ENCODE assay signal across 16 mouse cellular contexts in genomic region chr1:87881726-87882125, GRCm38 (mm10). TPM values are rescaled to one million over a fixed set of nuclear protein-coding genes. Genes with fewer than 3 reads are reported as not detected.
A peak's percentile ranks its signal among the peaks of the same experiment; 100 is the strongest.
DNase-seq lines count a peak whose midpoint lies in the region; TF ChIP-seq lines count a peak whose summit lies in the region.
"Had no signal": no experiment of that assay in that cellular context is flagged by ENCODE, and none has a peak within 500 bp of the region (broad histone marks: within the 10 kb centered on the region; RNA-seq: fewer than 3 reads in every experiment).

No protein-coding gene starts in this region.

- no peak for DNase-seq in heart, adult 2 months
- DNase-seq in heart, adult 9 months (ENCODE audit: low spot score in 2 of 2) = no peak
- DNase-seq in kidney, adult 2 months = no peak
- no peak for DNase-seq in kidney, adult 18-20 months
- peak; percentile 37 for DNase-seq in lung, postnatal 36 days
- no peak for DNase-seq in lung, postnatal 4 days
- no peak for DNase-seq in layer of hippocampus, postnatal 36 days
- DNase-seq: adrenal gland, adult 2 months; cerebellum, adult 18-20 months; left cerebral cortex, postnatal 4 days; liver, embryonic 13.5 days; thymus, adult 2 months had no signal

- 64% methylated on average over 4 of the region's 4 CpGs for WGBS in heart, adult 2 months
- WGBS in kidney, adult 2 months = 69% methylated on average over 4 of the region's 4 CpGs

- peaks cover 5% of the 10 kb centered on the region for H3K79me2 ChIP-seq in heart, adult 2 months (replicated peaks; ENCODE audit: control insufficient read depth, insufficient read depth, low read length)
- peaks cover 36% of the 10 kb centered on the region for H3K79me2 ChIP-seq in myocyte (ENCODE audit: control insufficient read depth, insufficient read depth)

- intact Hi-C loops in heart, adult 2 months (cut with DNase I) = loop anchor here (2.0 kb wide), 1 partner anchor 23 kb away; no protein-coding TSS in a partner anchor

- H3K27me3 ChIP-seq in heart, adult 2 months (ENCODE audit: control insufficient read depth, insufficient read depth, low read length) = no peaks in the 10 kb centered on the region
- no peaks in the 10 kb centered on the region for H3K27me3 ChIP-seq in kidney, adult 2 months (replicated peaks; ENCODE audit: control insufficient read depth, insufficient read depth, low read length)
- H3K27me3 ChIP-seq in myocyte (ENCODE audit: control insufficient read depth, insufficient read depth, insufficient read length) = no peaks in the 10 kb centered on the region
- H3K27me3 ChIP-seq: embryonic facial prominence, embryonic 12.5 days; liver, embryonic 13.5 days; neural tube, embryonic 13.5 days had no signal

- H3K27ac ChIP-seq in heart, adult 2 months = peak overlapping the region; percentile 81; the same call in 1 of the 2 replicates
- H3K27ac ChIP-seq in kidney, adult 2 months (ENCODE audit: insufficient read depth, low read depth, low read length) = peak overlapping the region; percentile 26; the same call in 1 of the 2 replicates
- H3K27ac ChIP-seq: embryonic facial prominence, embryonic 12.5 days; hindbrain, embryonic 10.5 days; liver, embryonic 13.5 days; neural tube, embryonic 13.5 days had no signal

- no peak for TF ChIP-seq POLR2A in heart, adult 2 months (IDR thresholded peaks at IDR 0.05; ENCODE audit: insufficient read depth, low read depth, low read length)
- TF ChIP-seq POLR2A in kidney, adult 2 months (IDR thresholded peaks at IDR 0.05; ENCODE audit: low read depth, low read length) = no peak
- no peak for TF ChIP-seq POLR2A in myocyte (IDR thresholded peaks at IDR 0.05; ENCODE audit: insufficient read length, low read depth)

- peaks cover 43% of the 10 kb centered on the region for H3K36me3 ChIP-seq in heart, adult 2 months (ENCODE audit: control insufficient read depth, insufficient read depth, low read length)
- H3K36me3 ChIP-seq in kidney, adult 2 months (ENCODE audit: control insufficient read depth, insufficient read depth, low read length) = no peaks in the 10 kb centered on the region
- H3K36me3 ChIP-seq in myocyte (ENCODE audit: control insufficient read depth, insufficient read depth) = peaks cover 28% of the 10 kb centered on the region

- no peak for TF ChIP-seq CTCF in heart, adult 2 months (IDR thresholded peaks at IDR 0.05)
- no peak for TF ChIP-seq CTCF in kidney, adult 2 months (conservative IDR thresholded peaks at IDR 0.05; ENCODE audit: insufficient read depth, insufficient read length, low read depth, low read length)

- H3ac ChIP-seq in myocyte (ENCODE audit: control insufficient read depth, insufficient read length) = no peak overlapping the region

- H3K4me2 ChIP-seq in myocyte (ENCODE audit: low read depth) = peak overlapping the region; percentile 41
- H3K4me2 ChIP-seq: embryonic facial prominence, embryonic 12.5 days; liver, embryonic 13.5 days; neural tube, embryonic 13.5 days had no signal

- H3K4me1 ChIP-seq in heart, adult 2 months (ENCODE audit: control insufficient read depth, insufficient read depth, low read length) = peaks cover 30% of the 10 kb centered on the region
- peaks cover 30% of the 10 kb centered on the region for H3K4me1 ChIP-seq in kidney, adult 2 months (ENCODE audit: control insufficient read depth, insufficient read depth, low read length)

- no peak for TF ChIP-seq EP300 in heart, adult 2 months (IDR thresholded peaks at IDR 0.05; ENCODE audit: insufficient read depth, low read depth, low read length)

- no peak overlapping the region for H3K4me3 ChIP-seq in heart, adult 2 months
- H3K4me3 ChIP-seq in kidney, adult 2 months (ENCODE audit: insufficient read depth, low read depth, low read length) = no peak overlapping the region
- H3K4me3 ChIP-seq in myocyte = no peak overlapping the region
- H3K4me3 ChIP-seq: embryonic facial prominence, embryonic 12.5 days; hindbrain, embryonic 10.5 days; liver, embryonic 13.5 days; neural tube, embryonic 13.5 days had no signal

- H3K9ac ChIP-seq in heart, adult 2 months (ENCODE audit: low read depth, low read length) = no peak overlapping the region
- H3K9ac ChIP-seq: embryonic facial prominence, embryonic 12.5 days; liver, embryonic 13.5 days; neural tube, embryonic 13.5 days had no signal

TF ChIP-seq in myocyte, 11 proteins besides CTCF, POLR2A, EP300 and RAD21:
- TF ChIP-seq USF1 (IDR thresholded peaks at IDR 0.05; ENCODE audit: low read depth) = no peak
- TF ChIP-seq REST (IDR thresholded peaks at IDR 0.05; ENCODE audit: insufficient read depth, insufficient read length) = no peak
- no peak for TF ChIP-seq CEBPB (IDR thresholded peaks at IDR 0.05; ENCODE audit: insufficient read depth, poor library complexity, severe bottlenecking)
- TF ChIP-seq TCF3 (IDR thresholded peaks at IDR 0.05; ENCODE audit: insufficient read length, low read depth) = no peak
- TF ChIP-seq POLR2AphosphoS2 (IDR thresholded peaks at IDR 0.05; ENCODE audit: insufficient read length, low read depth) = no peak
- no peak for TF ChIP-seq MYOD1 (IDR thresholded peaks at IDR 0.05; ENCODE audit: control insufficient read depth in 1 of 3, insufficient read length in 2 of 3, low read depth in 2 of 3)
- TF ChIP-seq MAX (IDR thresholded peaks at IDR 0.05; ENCODE audit: low read depth) = no peak
- TF ChIP-seq E2F4 (IDR thresholded peaks at IDR 0.05; ENCODE audit: insufficient read depth) = no peak
- TF ChIP-seq MYOG (IDR thresholded peaks at IDR 0.05; ENCODE audit: control insufficient read depth in 1 of 3, insufficient read depth in 1 of 3, insufficient read length in 2 of 3, low read depth in 2 of 3) = no peak
- no peak for TF ChIP-seq TCF12 (IDR thresholded peaks at IDR 0.05; ENCODE audit: insufficient read depth, poor library complexity, severe bottlenecking)
- TF ChIP-seq SRF (IDR thresholded peaks at IDR 0.05; ENCODE audit: control insufficient read depth, insufficient read length, low read depth) = no peak

RNA-seq across cellular contexts. Expression of gene Dgkd, which starts 28.6 kb away (rescaled TPM):
- total RNA-seq in heart, adult 2 months (2021) = 10 to 100 TPM; 40.8 to 47.3 TPM
- 23.5 and 34.7 TPM in 2 replicates for polyA plus RNA-seq in heart, adult 2 months (2012; rRNA removed)
- polyA plus RNA-seq in kidney, adult 2 months (2012; rRNA removed) = 31.4 and 32.1 TPM in 2 replicates
- polyA plus RNA-seq in myocyte (2012; fragmentation: generic; extraction: Trizol) = 59.3 TPM
- total RNA-seq in layer of hippocampus, postnatal 36 days (2021) = 100 to 1,000 TPM; 104 to 118 TPM
